Mouse (Mus musculus) MEL (cell line): ENCODE results near the gene Zc3hav1. TPM values are rescaled to one million over a fixed set of nuclear protein-coding genes. Genes with fewer than 3 reads are reported as not detected.

Experiments
- DNase-seq: peaks from one replicate; pipeline ENCODE4 v3.0.0; 2011; ENCODE audit warnings: low read depth, low spot score
- H3K27ac ChIP-seq: 2 replicates; pipeline ENCODE4 v1.5.1; 2012; ENCODE audit warnings: low read depth, mild to moderate bottlenecking, control low read depth, low read length, moderate library complexity; ENCODE audit not compliant: control insufficient read depth
- H3K27me3 ChIP-seq, 2 experiments: fragments of 150-350 bp in 1 of 2; sonication (generic) in 1 of 2; 2 replicates each; pipeline ENCODE4 v1.6.1; 2012; ENCODE audit warnings: low read length in 2 of 2, mild to moderate bottlenecking in 2 of 2, improper control_type of control experiment in 1 of 2, moderate library complexity in 1 of 2; ENCODE audit not compliant: insufficient read depth in 2 of 2, control insufficient read depth in 1 of 2
- H3K36me3 ChIP-seq, 2 experiments: 2 replicates each; pipeline ENCODE4 v1.6.1; 2012 to 2014; ENCODE audit warnings: low read length in 2 of 2, improper control_type of control experiment in 1 of 2, inconsistent platforms in 1 of 2, mild to moderate bottlenecking in 1 of 2; ENCODE audit not compliant: insufficient read depth in 2 of 2, control insufficient read depth in 1 of 2
- H3K4me1 ChIP-seq, 2 experiments: fragments of 150-350 bp in 1 of 2; sonication (generic) in 1 of 2; 2 replicates each; pipeline ENCODE4 v1.6.1; 2012; ENCODE audit warnings: low read length in 2 of 2, improper control_type of control experiment in 1 of 2, mild to moderate bottlenecking in 1 of 2; ENCODE audit not compliant: insufficient read depth in 2 of 2, control insufficient read depth in 1 of 2
- H3K4me3 ChIP-seq, 2 experiments: fragments of 150-350 bp in 1 of 2; sonication (generic) in 1 of 2; 2 replicates each; pipeline ENCODE4 v1.5.1; 2012; ENCODE audit warnings: low read depth in 2 of 2, low read length in 2 of 2, mild to moderate bottlenecking in 2 of 2, moderate library complexity in 2 of 2, control low read depth in 1 of 2, improper control_type of control experiment in 1 of 2; ENCODE audit not compliant: control insufficient read depth in 1 of 2, insufficient read depth in 1 of 2
- H3K79me2 ChIP-seq: 2 replicates; pipeline ENCODE4 v1.6.1; 2012; ENCODE audit warnings: mild to moderate bottlenecking, low read length, moderate library complexity; ENCODE audit not compliant: control insufficient read depth, poor library complexity, insufficient read depth
- H3K9ac ChIP-seq: 2 replicates; pipeline ENCODE4 v1.6.1; 2012; ENCODE audit warnings: low read depth, mild to moderate bottlenecking, control low read depth, low read length, moderate library complexity; ENCODE audit not compliant: control insufficient read depth, poor library complexity, severe bottlenecking
- H3K9me3 ChIP-seq: fragments of 150-350 bp; sonication (generic); replicated peaks from 2 replicates; pipeline ENCODE4 v1.6.1; 2012; ENCODE audit warnings: mild to moderate bottlenecking, low read length, improper control_type of control experiment, moderate library complexity; ENCODE audit not compliant: insufficient read depth
- BHLHE40 ChIP-seq: IDR thresholded peaks from 2 replicates; pipeline ENCODE4 v1.6.1; 2012; ENCODE audit warnings: low read depth, mild to moderate bottlenecking, inconsistent platforms, low read length, improper control_type of control experiment, borderline replicate concordance
- CHD1 ChIP-seq: IDR thresholded peaks from 2 replicates; pipeline ENCODE4 v1.6.1; 2012; ENCODE audit warnings: low read depth, mild to moderate bottlenecking, inconsistent platforms, low read length, improper control_type of control experiment
- CHD2 ChIP-seq: IDR thresholded peaks from 2 replicates; pipeline ENCODE4 v1.6.1; 2011; ENCODE audit warnings: low read length, improper control_type of control experiment
- E2F4 ChIP-seq: IDR thresholded peaks from 2 replicates; pipeline ENCODE4 v1.6.1; 2011; ENCODE audit warnings: low read depth, low read length, improper control_type of control experiment, borderline replicate concordance
- ELF1 ChIP-seq: IDR thresholded peaks from 2 replicates; pipeline ENCODE4 v1.6.1; 2014; ENCODE audit warnings: low read depth, mild to moderate bottlenecking, inconsistent platforms, low read length, improper control_type of control experiment, moderate library complexity
- EP300 ChIP-seq, 2 experiments: IDR thresholded peaks; 2 replicates each; pipeline ENCODE4 v1.6.1; 2011; ENCODE audit warnings: improper control_type of control experiment in 2 of 2, low read length in 2 of 2, low read depth in 1 of 2, mild to moderate bottlenecking in 1 of 2
- ETS1 ChIP-seq: IDR thresholded peaks from 2 replicates; pipeline ENCODE4 v1.6.1; 2012; ENCODE audit warnings: low read depth, mild to moderate bottlenecking, inconsistent platforms, low read length, improper control_type of control experiment, moderate library complexity
- GABPA ChIP-seq: IDR thresholded peaks from 2 replicates; pipeline ENCODE4 v1.6.1; 2012; ENCODE audit warnings: low read depth, mild to moderate bottlenecking, inconsistent platforms, low read length, improper control_type of control experiment, moderate library complexity
- GATA1 ChIP-seq: IDR thresholded peaks from 2 replicates; pipeline ENCODE4 v1.6.1; 2011; ENCODE audit warnings: low read depth, low read length, improper control_type of control experiment
- HCFC1 ChIP-seq: IDR thresholded peaks from 2 replicates; pipeline ENCODE4 v1.6.1; 2012; ENCODE audit warnings: low read depth, mild to moderate bottlenecking, inconsistent platforms, low read length, improper control_type of control experiment, moderate library complexity
- JUND ChIP-seq: IDR thresholded peaks from 2 replicates; pipeline ENCODE4 v1.6.1; 2011; ENCODE audit warnings: low read depth, mild to moderate bottlenecking, improper control_type of control experiment, low read length
- KAT2A ChIP-seq: conservative IDR thresholded peaks from 2 replicates; pipeline ENCODE4 v1.6.1; 2012; ENCODE audit warnings: low read depth, low read length, improper control_type of control experiment, inconsistent platforms
- MAZ ChIP-seq: IDR thresholded peaks from 2 replicates; pipeline ENCODE4 v1.6.1; 2012; ENCODE audit warnings: low read depth, mild to moderate bottlenecking, inconsistent platforms, low read length, improper control_type of control experiment
- MXI1 ChIP-seq: IDR thresholded peaks from 2 replicates; pipeline ENCODE4 v1.6.1; 2011; ENCODE audit warnings: mild to moderate bottlenecking, low read depth, low read length, improper control_type of control experiment
- MYB ChIP-seq: IDR thresholded peaks from 2 replicates; pipeline ENCODE4 v1.6.1; 2011; ENCODE audit warnings: mild to moderate bottlenecking, low read depth, low read length, improper control_type of control experiment
- MYC ChIP-seq: IDR thresholded peaks from 2 replicates; pipeline ENCODE4 v1.6.1; 2011; ENCODE audit warnings: low read depth, mild to moderate bottlenecking, low read length, improper control_type of control experiment, moderate library complexity
- NELFE ChIP-seq: IDR thresholded peaks from 2 replicates; pipeline ENCODE4 v1.6.1; 2011; ENCODE audit warnings: low read depth, low read length, improper control_type of control experiment
- NRF1 ChIP-seq: IDR thresholded peaks from 2 replicates; pipeline ENCODE4 v1.6.1; 2014; ENCODE audit warnings: low read depth, mild to moderate bottlenecking, inconsistent platforms, low read length, improper control_type of control experiment, moderate library complexity; ENCODE audit not compliant: poor library complexity, insufficient read depth, severe bottlenecking
- POLR2A ChIP-seq, 2 experiments: IDR thresholded peaks; 2 replicates each; pipeline ENCODE4 v1.6.1; 2011 to 2012; ENCODE audit warnings: low read length in 2 of 2, mild to moderate bottlenecking in 2 of 2, control low read depth in 1 of 2, improper control_type of control experiment in 1 of 2, low read depth in 1 of 2, moderate library complexity in 1 of 2; ENCODE audit not compliant: control insufficient read depth in 1 of 2, insufficient read depth in 1 of 2, poor library complexity in 1 of 2
- POLR2AphosphoS2 ChIP-seq: IDR thresholded peaks from 2 replicates; pipeline ENCODE4 v1.6.1; 2011; ENCODE audit warnings: low read length, improper control_type of control experiment
- RAD21 ChIP-seq: IDR thresholded peaks from 2 replicates; pipeline ENCODE4 v1.6.1; 2011; ENCODE audit warnings: mild to moderate bottlenecking, low read depth, low read length, improper control_type of control experiment
- RCOR1 ChIP-seq: IDR thresholded peaks from 2 replicates; pipeline ENCODE4 v1.6.1; 2012; ENCODE audit warnings: low read depth, mild to moderate bottlenecking, inconsistent platforms, low read length, improper control_type of control experiment
- SIN3A ChIP-seq: IDR thresholded peaks from 2 replicates; pipeline ENCODE4 v1.6.1; 2012; ENCODE audit warnings: low read length, improper control_type of control experiment, inconsistent platforms
- SMC3 ChIP-seq: IDR thresholded peaks from 2 replicates; pipeline ENCODE4 v1.6.1; 2011; ENCODE audit warnings: low read depth, low read length, improper control_type of control experiment
- TBP ChIP-seq: IDR thresholded peaks from 2 replicates; pipeline ENCODE4 v1.8.0; 2011; ENCODE audit warnings: low read depth, low read length, improper control_type of control experiment
- TCF12 ChIP-seq: IDR thresholded peaks from 2 replicates; pipeline ENCODE4 v1.6.1; 2014; ENCODE audit warnings: low read depth, mild to moderate bottlenecking, inconsistent platforms, low read length, improper control_type of control experiment, moderate library complexity
- USF1 ChIP-seq: IDR thresholded peaks from 2 replicates; pipeline ENCODE4 v1.6.1; 2014; ENCODE audit warnings: low read depth, mild to moderate bottlenecking, inconsistent platforms, low read length, improper control_type of control experiment, moderate library complexity
- USF2 ChIP-seq, 2 experiments: IDR thresholded peaks; 2 replicates each; pipeline ENCODE4 v1.6.1; 2011 to 2012; ENCODE audit warnings: improper control_type of control experiment in 2 of 2, low read length in 2 of 2, borderline replicate concordance in 1 of 2, inconsistent platforms in 1 of 2, low read depth in 1 of 2, mild to moderate bottlenecking in 1 of 2; ENCODE audit not compliant: insufficient read depth in 1 of 2
- ZC3H11A ChIP-seq: IDR thresholded peaks from 2 replicates; pipeline ENCODE4 v1.6.1; 2012; ENCODE audit warnings: low read depth, mild to moderate bottlenecking, inconsistent platforms, low read length, improper control_type of control experiment
- ZKSCAN1 ChIP-seq: IDR thresholded peaks from 2 replicates; pipeline ENCODE4 v1.6.1; 2012; ENCODE audit warnings: low read depth, mild to moderate bottlenecking, inconsistent platforms, low read length, improper control_type of control experiment, moderate library complexity
- ZMIZ1 ChIP-seq: IDR thresholded peaks from 2 replicates; pipeline ENCODE4 v1.6.1; 2012; ENCODE audit warnings: low read depth, mild to moderate bottlenecking, inconsistent platforms, low read length, improper control_type of control experiment, moderate library complexity
- ZNF384 ChIP-seq: IDR thresholded peaks from 2 replicates; pipeline ENCODE4 v1.6.1; 2012; ENCODE audit warnings: low read depth, mild to moderate bottlenecking, inconsistent platforms, low read length, improper control_type of control experiment
- polyA plus RNA-seq, 2 experiments: library from polyadenylated mRNA; stranded (reverse) in 1 of 2; unstranded in 1 of 2; fragments of >175 nt in 1 of 2; fragments of >200 nt in 1 of 2; gene quantifications; 2 replicates each; pipeline versions ENCODE4 v1.2.1 to v1.2.4; 2012; ENCODE audit warnings: low replicate concordance in 2 of 2, low read depth in 1 of 2; ENCODE audit not compliant: insufficient read length in 2 of 2, insufficient read depth in 1 of 2, missing spikeins in 1 of 2
- total RNA-seq: library from RNA; depleted of rRNA; stranded (reverse); fragments of 300-350 nt; gene quantifications from 2 replicates; pipeline ENCODE4 v1.2.3, GENCODE M21; 2012

Gene Zc3hav1
- total and polyA plus RNA-seq, 3 experiments = 66.6 to 71.0 (median 68.3) TPM

DNA sequence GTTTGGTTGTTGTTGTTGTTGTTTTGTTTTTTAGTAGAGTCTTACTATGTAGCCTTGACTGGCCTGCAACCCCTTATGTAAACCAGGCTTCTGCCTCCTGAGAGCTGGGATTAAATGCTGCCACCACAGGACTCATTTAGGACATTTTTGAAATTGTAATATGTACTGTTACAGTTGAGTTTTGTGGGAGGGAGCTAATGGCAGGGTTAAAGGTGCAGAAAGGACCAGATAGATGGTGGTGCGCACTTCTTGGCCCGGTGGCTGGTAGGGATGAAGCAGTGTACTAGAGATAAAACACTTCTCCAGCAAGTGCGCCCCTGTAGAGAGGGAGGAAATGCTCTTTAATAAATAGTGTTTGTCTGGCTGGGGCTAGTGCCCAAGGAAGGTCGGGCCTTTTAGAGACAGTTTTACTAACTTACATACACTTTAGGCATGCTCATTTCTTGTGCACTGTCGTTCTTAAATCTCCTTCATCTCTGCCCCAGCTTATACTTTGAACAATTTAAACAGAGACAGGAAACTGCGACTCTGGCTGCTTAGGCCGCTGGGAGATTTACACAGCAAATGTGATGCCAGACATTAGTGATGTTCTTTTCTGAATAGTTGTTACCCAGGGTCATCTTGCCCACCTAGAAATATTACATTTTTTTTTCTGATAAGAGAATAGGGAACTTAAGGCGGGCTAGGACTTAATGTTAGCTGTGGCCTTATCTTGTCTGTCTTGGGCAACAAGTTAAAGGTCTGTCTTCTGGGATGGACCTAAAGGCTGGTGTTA lies 4.0 kb upstream of the Zc3hav1 start (continued):
- TF ChIP-seq USF1 (no peak), CHD2 (no peak), MXI1 (peak; percentile 72), RAD21 (no peak), GABPA (no peak), EP300 (IDR thresholded peaks at IDR 0.05; ENCODE audit: low read depth in 1 of 2, low read length in 2 of 2) (no peak; a peak in 2 of 4 replicates), MYC (peak; percentile 65; the same call in 1 of the 2 replicates)

DNA sequence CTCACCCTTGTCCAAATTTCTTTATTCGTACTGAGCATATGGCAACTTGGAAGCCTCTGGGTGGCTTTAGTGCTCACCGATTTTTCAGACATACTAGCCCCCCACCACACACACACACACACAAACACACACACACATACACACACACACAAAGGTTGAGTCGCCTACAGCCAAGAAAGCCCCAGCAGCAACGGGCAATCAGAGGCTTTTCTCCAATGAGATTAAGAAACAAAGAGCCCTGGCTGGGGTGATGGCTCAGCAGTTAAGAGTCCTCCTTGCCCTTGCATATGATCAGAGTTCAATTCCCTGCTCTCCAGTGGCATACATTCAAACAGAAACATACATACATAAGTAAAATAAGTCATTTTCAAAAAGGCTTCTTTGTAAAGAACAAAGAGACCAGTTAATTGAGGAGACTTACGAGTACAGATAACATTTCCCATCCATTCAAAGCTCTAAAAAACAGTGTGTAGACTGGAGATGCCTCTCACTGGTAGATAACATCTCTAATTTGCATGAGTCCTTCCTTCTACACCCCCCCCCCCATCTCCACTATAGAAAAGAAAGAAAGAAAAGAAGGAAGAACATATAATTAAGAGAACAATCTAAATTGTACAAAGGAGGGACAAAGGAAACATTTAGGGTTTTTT lies 3.3 kb upstream of the Zc3hav1 start:
- H3K27me3 ChIP-seq = no peaks in the 10 kb centered on the region

More for the DNA sequence above, 3.3 kb upstream of the Zc3hav1 start:
- peak overlapping the region; percentile 56 for H3K9ac ChIP-seq
- H3K4me3 ChIP-seq = peak overlapping the region; percentile 39 to 54
- peaks cover 8 to 33% of the 10 kb centered on the region in 2 experiments for H3K4me1 ChIP-seq
- H3K79me2 ChIP-seq = peaks cover 16% of the 10 kb centered on the region
- TF ChIP-seq EP300 (IDR thresholded peaks at IDR 0.05; ENCODE audit: low read depth in 1 of 2, low read length in 2 of 2) = peak; percentile 23 to 33; a peak in 1 of 4 replicates
- no peak for TF ChIP-seq ZKSCAN1
- TF ChIP-seq BHLHE40 = no peak
- TF ChIP-seq RAD21 = no peak
- TF ChIP-seq HCFC1 = no peak
- no peak for TF ChIP-seq USF1
- TF ChIP-seq TCF12 = no peak
- TF ChIP-seq GABPA = no peak
- TF ChIP-seq KAT2A = no peak
- TF ChIP-seq SMC3 = no peak
- TF ChIP-seq RCOR1 = no peak
- TF ChIP-seq NELFE = no peak; the same call in 1 of the 2 replicates
- no peak for TF ChIP-seq NRF1
- TF ChIP-seq MYB = no peak
- TF ChIP-seq ELF1 = no peak
- TF ChIP-seq TBP = 0 out of 2 replicates have a peak, but pooled peaks have one; percentile 18
- 0 out of 2 replicates have a peak, but pooled peaks have one; percentile 8 for TF ChIP-seq MAZ
- no peak for TF ChIP-seq POLR2A (IDR thresholded peaks at IDR 0.05; ENCODE audit: control insufficient read depth in 1 of 2, insufficient read depth in 1 of 2, low read depth in 1 of 2, low read length in 2 of 2, poor library complexity in 1 of 2)
- TF ChIP-seq POLR2AphosphoS2 = no peak
- peak; percentile 36; the same call in 1 of the 2 replicates for TF ChIP-seq ZNF384
- no peak for TF ChIP-seq JUND
- peak; percentile 83 for TF ChIP-seq GATA1
- no peak for TF ChIP-seq MXI1
- TF ChIP-seq MYC = no peak
- no peak for TF ChIP-seq E2F4
- peak; percentile 56; the same call in 1 of the 2 replicates for TF ChIP-seq SIN3A
- no peak for TF ChIP-seq ZMIZ1
- TF ChIP-seq ETS1 = no peak; the same call in 1 of the 2 replicates
- TF ChIP-seq CHD1 = no peak
- TF ChIP-seq USF2 (IDR thresholded peaks at IDR 0.05; ENCODE audit: borderline replicate concordance in 1 of 2, insufficient read depth in 1 of 2, low read depth in 1 of 2, low read length in 2 of 2) = no peak
- no peak for TF ChIP-seq ZC3H11A
- TF ChIP-seq, all 39 proteins: peak for 6
- H3K36me3 ChIP-seq = peaks cover 0 to 28% of the 10 kb centered on the region in 2 experiments; a peak in 2 of 4 replicates
- peak; percentile 80 for DNase-seq
- H3K27ac ChIP-seq = peak overlapping the region; percentile 98
- H3K9me3 ChIP-seq = no peaks in the 10 kb centered on the region
